Mouse (Mus musculus): ENCODE measurements at regions not wholly inside any gene's neighbourhood (a gene's known extent, or its start where the extent isn't known, plus 50 kb on each side); places are given as distances from the start of the nearest gene placed in this dataset.

DNA sequence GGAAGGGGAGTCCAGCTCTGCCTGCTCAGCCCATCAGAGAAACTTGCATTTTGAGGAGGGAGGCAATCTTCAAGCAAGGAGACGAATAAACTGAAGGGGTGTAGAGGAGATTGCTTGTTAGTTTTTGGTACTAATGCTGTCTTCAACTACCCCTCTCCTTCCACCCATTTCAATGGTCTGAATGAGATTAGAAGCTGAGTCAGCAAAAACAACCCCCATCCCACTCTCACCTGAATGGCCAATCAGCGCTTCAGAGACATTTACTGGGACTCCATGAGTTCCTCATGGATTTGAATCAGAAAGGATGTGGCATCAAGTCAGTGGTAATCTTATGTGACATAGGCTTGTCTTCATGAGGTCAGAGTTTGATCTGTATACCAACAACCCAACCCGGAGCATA lies 180.0 kb upstream of the Nlrp1b start:
- DNase-seq (ENCODE audit: low spot score in 2 of 2): no peak

DNA sequence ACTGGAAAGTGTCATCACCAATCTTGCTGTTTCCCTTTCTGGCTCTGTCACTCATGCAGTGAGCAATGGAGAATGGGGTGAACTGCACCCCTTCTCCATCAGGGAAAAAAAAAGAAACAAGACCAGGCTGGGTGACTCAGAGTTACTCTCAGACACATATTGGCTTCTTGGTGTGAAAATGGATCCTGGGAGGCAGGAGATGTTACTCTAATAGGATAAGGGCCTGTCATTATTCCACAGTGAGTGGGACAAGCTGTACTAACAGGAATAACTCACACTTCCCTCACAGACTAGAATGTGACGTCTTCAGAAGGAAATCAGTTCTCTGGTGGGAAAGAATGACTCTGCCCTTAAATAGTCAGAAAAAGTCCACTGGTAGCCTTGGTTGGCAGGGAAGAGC lies 181.4 kb upstream of the Nlrp1b start:
- no peak for DNase-seq (ENCODE audit: low spot score in 2 of 2)

DNA sequence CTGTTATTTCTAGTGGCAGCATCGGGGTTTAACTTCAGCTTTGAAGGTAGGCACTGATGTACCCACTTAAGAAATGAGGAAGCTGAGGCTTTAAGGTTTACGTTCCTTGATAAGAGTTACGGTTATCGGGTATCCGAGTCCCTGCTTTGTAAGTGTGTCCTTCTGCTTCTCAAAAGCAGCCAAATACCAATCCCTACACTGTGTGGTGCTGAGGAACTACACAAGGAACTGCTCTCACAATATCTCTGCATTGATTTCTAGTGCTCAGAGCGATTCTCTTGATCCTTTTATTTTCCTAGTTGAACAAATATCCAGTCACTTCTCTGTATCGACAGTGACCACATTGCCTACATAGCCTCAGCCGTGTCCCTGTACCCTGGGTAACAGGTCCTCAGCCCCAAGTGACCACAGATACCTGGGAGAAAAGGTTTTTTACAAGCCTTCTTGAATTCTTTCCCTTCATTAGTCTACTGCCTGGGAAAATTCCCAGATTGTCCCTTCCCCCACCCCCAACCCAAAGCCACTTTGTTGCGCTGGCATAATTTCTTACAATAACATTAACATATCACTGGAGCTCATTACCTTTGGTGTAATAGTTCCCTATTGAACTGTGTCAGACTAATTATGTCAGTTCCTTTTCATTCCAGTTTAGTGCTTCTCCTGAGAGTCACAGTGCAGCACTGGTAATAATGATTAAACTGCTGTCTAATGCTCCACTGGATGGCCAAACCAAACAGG lies 184.0 kb upstream of the Nlrp1b start:
- DNase-seq (ENCODE audit: low spot score in 2 of 2): no peak

DNA sequence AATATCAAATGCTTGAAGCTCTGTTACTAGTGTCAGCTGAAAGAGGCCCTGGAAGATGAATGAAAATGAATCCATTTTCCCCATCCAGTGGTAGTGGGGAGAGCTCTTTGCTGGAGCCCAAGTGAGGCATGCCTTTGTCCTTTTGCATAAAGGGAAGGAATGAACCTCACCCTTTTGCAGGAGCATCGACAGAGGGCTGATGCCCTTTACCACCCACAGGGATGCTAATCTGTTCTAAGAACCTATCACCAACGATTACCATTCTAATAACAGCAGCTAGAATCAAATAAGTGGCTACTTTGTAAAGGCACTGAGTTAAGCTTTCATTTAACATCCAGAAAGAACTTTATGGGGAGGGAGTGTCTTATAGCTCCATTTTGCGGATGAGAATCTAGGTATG lies 184.9 kb upstream of the Nlrp1b start:
- DNase-seq (ENCODE audit: low spot score in 2 of 2): no peak

DNA sequence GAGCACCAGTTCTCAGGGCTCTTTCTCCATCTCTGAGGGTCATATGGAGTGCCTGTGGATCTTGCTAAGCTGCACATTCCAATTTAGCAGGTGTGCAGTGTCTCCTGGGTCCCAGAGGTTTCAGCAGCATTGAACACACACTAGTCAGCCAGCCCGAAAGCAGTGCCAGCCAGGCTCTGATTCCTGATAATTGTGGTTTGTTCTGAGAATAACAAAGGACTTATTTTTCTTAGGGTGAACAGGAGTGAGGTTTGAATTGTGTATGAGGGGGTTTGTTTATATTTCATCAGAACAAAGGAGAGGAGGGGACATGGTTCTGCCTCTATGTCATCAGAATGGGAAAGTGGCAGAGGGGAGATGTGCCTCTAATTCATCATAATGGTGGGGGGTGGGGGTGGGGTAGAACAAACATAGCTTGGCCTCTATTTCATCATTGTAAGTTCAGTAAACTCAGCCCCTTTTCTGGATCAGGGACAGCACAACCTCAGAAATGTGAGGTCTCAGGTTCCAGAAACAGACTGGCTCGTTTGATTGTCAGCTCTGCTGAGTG lies 191.8 kb upstream of the Nlrp1b start:
- no peak for DNase-seq (ENCODE audit: low spot score in 2 of 2)

DNA sequence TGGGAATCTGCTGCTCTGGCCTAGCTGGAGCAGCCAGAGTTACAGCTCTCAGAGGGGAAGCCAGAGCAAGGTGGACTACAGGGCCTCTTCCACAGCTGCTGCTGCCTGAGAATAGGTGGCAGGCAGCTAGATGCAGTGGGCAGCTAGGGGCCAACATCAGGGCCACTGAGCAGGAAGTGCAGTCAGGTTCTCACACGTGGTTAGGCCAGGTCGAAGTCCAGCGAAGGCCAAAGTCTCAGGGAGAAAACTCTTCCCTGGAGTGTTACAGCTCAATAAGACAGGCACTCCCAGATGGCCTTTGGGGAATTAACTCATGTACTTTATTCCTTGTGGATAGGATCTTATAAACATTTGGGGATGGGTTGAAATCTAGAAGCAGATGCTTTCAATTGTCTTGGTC lies 192.7 kb upstream of the Nlrp1b start:
- DNase-seq (ENCODE audit: low spot score in 2 of 2): no peak

DNA sequence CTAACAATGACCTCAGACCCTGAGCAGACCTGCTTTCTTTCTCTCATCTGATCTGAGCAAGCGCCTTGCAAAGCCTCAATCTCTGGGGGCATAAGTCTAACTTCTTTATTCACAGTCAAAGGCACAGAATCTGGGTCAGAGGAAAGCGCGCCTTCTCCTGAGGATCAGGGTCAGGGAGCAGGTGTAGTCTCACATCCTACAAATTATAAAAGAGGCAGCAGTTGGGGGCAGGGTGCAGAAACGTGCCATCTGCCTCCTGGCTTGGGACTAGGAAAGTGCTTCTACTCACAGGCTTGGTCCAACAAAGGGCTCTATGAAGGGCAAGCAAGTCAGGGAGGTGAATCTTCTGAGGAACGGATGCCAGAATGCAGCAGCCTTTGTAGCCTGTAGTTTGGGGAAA lies 194.3 kb upstream of the Nlrp1b start:
- no peak for DNase-seq (ENCODE audit: low spot score in 2 of 2)

DNA sequence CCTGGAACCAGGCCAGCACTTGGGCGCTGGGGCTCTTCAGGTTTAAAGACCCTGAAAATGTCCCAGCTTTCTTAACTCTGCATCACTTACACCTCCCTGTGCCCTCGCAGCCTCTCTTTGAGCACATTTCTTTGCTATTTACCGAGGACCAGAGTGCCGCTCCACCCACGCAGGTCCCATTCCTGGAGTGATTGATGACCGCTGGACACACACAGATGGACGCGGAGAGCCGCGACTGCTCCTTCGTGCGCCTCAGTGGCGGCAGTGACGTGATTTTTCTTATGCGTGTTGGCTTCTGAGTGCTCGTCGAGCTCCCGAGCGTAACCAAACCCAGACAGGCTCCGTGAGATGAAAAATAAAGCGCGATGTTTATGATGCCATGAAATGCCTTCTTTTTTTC lies 199.2 kb upstream of the Nlrp1b start:
- DNase-seq (ENCODE audit: low spot score in 2 of 2): no peak

DNA sequence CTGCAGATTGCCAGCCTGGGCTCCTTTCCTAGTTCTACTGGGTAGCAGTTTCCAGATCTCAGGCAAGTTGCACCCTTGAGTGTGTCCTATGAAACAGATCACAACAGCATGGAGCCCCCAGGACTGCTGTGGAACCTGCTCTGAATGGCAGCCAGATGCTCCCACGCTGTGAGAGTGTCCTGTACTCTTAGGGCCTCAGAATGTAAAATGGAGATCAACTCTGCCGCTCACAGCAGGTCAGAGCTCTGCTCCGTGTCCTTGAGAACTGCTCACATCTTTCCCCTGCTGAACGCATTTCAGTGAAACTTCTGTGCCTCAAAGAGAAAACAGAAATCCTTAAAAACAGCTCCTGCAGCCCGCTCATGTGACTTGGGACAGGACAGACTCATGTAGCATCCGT lies 203.7 kb upstream of the Nlrp1b start:
- DNase-seq (ENCODE audit: low spot score in 2 of 2): no peak

DNA sequence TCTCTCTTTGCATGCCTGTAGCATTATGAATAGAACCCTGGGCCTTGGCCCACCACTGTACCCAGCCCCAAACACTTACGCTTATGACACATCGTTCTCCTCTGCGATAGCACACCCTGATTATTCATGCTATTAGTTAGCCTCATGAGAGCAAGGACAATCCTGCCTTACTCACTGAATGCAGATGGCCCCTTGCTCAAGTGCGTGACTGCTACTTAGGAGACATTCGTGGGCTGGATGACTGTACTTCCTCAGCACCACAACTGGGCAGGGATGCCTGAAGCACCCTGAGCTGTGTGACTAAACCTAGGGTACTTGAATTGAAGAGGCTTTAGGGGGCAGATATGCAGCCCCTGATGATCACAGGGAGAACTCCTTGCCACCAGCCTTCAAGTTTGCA lies 204.4 kb upstream of the Nlrp1b start:
- DNase-seq (ENCODE audit: low spot score in 2 of 2): no peak

DNA sequence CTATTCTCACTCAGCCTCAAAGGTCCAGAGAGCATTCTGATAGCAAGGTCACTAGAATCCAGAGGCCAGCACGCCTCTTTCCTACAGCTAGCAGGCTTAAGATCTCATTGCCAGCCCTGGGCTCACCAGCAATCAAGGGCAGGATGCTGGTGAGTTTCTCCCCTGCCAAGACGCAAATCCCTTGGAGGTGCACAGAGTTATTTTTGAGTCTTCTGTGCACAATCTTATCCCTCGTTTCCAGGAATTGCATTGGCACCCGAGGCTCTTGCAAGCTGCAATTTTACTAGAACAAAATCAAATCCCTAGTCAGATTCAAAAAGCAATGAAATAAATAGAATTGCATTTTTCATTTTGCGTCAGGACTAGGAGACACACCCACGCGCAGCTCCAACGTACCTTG lies 205.2 kb upstream of the Nlrp1b start:
- no peak for DNase-seq (ENCODE audit: low spot score in 2 of 2)

DNA sequence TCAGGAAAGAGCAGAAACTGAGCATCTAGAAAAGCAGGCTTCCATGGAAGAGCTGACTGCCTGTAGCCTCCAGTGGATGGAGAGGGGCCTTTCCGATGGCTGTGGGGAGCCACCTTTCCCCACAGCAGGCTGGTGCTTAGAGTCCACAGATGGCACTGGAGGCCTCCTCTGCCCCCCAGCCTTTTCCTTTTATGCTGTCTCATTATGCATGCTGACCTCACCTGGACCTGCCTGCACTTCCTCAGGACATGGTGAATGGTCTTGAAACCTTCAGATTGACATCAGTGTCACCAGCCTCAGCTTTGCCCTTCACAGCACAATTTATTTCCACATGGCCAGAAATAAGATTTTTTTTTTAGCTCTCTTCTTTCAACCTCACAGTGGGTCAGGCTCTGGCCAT lies 205.8 kb upstream of the Nlrp1b start:
- DNase-seq (ENCODE audit: low spot score in 2 of 2): no peak

DNA sequence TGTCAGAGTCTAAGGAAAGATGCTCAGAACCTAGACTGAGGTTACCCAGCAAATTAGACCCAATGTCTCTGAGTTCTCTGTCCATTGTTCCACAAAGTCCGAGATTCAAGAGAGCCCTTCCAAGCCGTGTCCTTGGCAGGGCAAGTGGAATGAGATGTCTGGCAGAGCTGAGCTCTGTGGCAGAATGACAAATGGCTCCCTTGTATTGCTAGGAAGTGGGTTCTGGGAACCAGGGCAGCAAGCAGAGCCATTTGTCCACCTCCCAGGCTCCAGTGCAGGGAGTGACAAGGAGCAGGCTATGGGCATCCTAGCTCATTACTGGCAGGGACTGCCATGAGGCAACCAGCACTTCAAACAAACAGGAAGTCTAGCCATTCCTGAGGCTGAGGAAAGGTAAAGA lies 206.3 kb upstream of the Nlrp1b start:
- no peak for DNase-seq (ENCODE audit: low spot score in 2 of 2)

DNA sequence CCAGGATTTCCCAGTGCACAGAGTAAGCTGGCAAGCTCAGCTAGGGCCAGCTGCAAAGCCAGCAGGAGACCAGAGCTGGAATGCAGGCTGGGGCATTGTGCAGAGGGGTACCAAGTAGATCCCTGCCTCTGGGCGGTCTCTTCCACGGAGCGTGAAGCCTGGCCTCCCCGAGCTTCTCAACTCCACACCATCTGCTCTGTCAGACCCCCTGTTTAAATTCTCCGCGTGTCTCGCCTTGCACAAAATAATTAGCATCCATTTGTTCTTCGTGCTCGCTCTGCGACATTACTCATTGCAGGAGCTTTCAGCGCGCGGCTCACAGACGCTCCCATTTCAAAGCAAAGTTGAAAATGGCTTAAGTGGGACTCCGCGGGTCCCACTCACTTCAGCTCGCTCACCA lies 209.3 kb upstream of the Nlrp1b start:
- DNase-seq (ENCODE audit: low spot score in 2 of 2): no peak

DNA sequence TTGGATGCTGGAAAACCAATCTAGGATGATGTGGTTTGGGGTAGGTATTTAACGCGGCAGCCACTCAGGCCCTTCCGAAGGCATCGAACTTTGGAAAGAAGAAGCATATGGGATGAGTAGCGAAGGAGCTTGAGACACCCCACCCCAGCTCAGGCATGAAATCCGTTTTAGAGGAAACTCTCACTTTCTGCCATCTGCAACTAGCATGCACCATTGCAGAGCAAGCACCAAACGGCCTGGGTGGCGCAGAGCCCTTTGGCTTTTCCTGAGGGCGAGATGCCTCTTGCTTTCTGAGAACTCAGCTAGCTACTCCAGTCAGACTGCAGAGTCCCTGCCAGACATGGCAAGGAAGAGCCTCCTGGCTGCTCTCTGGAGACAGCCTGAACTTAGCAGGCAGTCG lies 209.9 kb upstream of the Nlrp1b start:
- DNase-seq (ENCODE audit: low spot score in 2 of 2): no peak

DNA sequence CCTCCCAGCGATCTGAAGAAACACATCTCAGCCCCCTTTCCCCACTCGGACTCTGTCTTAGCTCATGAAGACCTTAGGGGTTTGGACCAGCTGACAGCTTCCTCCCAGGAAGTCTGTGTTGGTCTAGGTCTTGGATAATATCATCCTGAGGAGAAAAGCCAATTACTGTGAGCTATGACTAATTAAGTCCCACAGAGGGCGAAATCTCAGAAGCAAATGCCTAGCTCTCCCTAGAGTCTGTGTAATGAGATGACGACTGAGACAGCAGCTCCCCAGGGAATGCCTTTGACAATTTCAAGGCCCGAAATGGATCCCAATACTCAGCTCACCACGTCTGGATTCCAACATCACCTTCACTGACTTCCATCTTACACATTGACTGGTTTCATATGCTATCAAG lies 213.5 kb upstream of the Nlrp1b start:
- no peak for DNase-seq (ENCODE audit: low spot score in 2 of 2)

DNA sequence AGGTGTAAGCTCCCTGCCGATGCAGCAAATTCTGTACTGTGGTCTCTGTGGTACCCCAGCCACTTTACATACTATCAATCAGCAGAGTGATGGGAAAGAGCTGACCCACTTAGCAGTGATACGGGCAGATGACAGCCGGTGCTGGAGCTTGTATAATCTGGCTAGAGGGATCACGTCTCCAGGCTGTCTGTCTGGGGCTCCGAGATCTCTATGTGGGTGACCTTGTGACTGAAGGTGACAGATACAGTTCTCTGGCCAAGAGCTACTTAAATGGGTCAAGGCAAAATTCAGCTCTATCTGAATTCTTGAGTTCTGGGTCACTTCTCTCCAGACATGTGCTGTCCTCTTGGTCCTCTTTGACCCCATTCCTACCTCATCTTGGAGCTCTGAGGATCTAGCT lies 216.1 kb upstream of the Nlrp1b start:
- no peak for DNase-seq (ENCODE audit: low spot score in 2 of 2)

DNA sequence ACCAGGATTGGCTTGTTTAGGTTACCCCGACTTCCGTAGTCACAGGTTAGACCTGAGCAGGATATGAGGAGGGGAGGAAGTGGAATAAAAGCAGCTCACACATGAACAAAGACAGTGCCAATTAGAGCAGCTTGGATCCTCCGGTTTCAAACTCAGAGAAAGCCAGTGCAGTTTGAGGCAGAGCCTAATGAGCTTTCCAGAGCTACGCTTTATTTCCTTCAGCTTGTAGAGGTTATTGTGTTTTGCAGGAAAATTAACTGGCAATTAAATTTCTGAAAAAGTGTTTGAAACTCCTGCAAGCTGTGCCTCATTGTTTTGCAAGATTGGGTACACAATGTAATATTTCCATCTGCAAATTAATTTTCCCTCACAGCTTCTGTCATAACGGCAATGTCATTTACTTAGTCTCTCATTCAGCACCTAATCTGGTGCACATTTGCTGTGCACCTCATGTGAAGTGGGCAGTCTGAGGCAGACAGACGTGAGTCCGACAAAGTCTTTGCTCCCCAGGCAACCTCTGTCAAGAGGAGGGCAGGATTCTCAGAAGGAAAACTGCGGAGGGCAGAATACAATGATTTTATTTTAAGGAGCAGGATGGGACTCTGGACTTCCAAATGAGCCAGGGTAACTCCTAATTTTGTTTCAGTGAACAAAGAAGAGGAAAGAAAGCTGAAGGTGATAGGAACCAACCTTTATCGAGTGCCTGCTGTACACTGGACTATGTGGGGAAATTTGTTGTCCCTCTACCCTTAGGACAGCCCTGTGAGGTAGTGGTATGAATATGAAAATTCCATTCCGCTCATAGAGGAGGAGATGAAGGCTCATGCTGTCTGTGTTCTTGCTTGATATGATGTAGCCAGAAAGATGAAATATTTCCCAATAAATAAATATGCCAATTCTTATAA lies 217.6 kb upstream of the Nlrp1b start:
- no peak for DNase-seq (ENCODE audit: low spot score in 2 of 2)

DNA sequence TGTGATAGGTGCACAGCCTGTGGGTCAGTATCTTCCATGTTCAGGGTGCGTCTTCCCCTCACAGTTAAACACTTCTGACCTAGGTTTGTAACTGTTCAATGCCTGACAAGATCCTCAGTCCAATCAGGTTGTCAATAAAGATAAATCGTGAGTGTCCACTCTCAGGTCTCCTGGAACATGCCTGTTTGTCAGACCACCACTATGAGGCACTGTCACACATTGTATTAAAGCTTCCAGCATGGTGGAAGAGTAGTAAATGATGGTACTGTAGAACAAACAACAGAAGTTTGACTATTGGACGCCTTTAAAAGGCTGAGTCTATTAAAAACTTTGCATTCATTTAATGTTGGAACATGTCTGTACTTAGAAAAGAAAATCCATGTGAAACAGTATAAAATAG lies 249.6 kb upstream of the Nlrp1b start:
- no peak for DNase-seq (ENCODE audit: low spot score in 2 of 2)

DNA sequence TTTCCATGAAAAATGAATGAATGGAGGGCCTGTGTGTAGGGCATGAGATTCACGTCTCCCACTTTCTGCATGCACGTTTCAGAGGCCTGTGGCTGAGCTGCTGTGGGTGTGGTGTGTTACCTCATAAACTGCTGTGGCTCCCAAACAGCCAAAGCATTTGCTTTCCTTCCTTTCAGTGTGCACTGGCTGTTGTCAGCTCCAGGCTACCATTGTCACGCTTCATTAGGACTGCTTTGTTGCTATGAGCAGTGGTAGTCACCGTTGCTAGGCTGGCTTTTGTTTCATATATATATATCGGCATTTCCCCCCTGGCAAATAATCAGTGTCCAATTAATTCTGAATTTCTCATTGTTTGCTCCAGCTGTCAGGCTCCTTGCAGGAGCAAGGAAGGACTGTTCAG lies 251.9 kb upstream of the Wscd1 start:
- no peak for DNase-seq (ENCODE audit: low spot score in 2 of 2)

DNA sequence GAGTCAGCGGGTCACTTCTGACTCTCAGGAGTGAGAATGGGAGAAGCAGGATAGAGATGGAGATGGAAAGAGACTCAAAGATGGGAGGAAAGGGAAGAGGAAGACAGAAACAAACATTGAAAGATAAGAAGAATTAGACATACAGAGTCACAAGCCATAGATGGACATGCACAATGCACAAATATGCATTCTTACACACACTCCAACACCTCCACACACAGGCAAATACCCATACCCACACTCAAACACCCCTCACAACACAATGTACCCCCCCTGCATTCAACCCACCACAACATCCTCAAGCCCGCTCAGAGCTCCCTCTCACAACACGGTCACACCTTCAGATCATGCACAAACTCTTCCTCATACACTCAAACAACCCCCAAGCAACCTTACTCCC lies 251.4 kb upstream of the Wscd1 start:
- DNase-seq (ENCODE audit: low spot score in 2 of 2): no peak

DNA sequence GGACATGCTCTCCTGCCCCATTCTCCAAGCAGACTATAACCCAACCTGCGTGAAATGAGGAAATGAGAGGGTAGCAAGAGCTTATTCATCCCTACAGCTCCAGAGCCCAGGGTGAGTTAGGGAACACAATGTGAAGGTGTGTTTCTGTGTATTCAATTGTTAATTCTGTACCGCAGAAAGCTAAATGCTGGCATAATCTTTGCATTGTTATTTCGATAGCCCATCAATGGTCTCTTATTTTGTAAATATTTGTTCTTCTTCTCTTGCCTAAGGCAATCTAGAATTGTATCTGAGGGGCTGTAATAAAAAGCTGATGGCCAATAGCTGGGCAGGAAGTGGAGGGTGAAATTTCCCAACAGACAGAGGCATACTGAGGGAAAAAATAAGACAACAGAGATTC lies 247.6 kb upstream of the Wscd1 start:
- DNase-seq (ENCODE audit: low spot score in 2 of 2): no peak
